In genomic region chr13:93267151-93267550, GRCm38 (mm10) we compare ENCODE assay signal across 14 mouse cellular contexts.
"Had no signal": no experiment of that assay in that cellular context is flagged by ENCODE, and none has a peak within 500 bp of the region (broad histone marks: within the 10 kb centered on the region; RNA-seq: fewer than 3 reads in every experiment).

No protein-coding gene starts in this region.

- H3K27ac ChIP-seq: liver, embryonic 13.5 days; stomach, embryonic 15.5 days had no signal

- DNase-seq: kidney, adult 18-20 months; kidney, adult 9 months; kidney, postnatal 14 days; kidney, postnatal 4 days; liver, embryonic 13.5 days; lung, adult 2 months; lung, postnatal 14 days; lung, postnatal 4 days; midbrain, embryonic 14.5 days; right cerebral cortex, postnatal 14 days; spleen, adult 18-20 months; thymus, adult 18-20 months; thymus, postnatal 4 days had no signal

- H3K4me3 ChIP-seq: liver, embryonic 13.5 days; stomach, embryonic 15.5 days had no signal
